Mouse (Mus musculus): ENCODE results near the gene Rell1.

The Rell1 gene

DNA sequence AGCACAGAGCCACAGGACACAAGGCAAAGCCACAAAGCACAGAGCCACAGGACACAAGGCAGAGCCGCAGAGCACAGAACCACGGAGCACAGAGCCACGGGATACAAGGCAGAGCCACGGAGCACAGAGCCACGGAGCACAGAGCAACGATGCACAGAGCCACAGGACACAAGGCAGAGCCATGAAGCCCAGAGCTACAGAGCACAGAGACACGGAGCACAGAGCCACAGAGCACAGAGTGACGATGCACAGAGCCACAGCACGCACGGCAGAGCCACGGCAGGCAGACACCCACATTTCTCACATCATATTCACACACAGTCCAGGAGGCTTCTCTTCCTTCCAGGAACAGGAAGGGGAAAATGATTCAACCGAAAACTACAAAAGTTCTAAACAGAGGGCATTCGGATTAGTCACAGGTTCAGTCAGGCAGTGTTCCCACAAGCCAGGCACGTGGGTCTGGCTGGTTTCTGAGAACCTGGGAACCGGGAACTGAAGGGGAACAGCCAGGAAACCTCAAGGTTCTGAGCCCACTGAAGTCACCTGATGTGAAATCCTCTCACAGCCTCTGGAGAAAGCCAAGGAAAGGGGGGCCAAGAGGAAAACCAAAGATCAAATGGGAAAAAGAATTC lies 15.2 kb downstream of the Rell1 start:
- DNase-seq (ENCODE audit: low read depth, low spot score), result no peak

GRCm38 (mm10) chr5:63952039-63952438 lies 16.7 kb downstream of the Rell1 start:
- DNase-seq (ENCODE audit: low read depth, low spot score), result no peak

DNA sequence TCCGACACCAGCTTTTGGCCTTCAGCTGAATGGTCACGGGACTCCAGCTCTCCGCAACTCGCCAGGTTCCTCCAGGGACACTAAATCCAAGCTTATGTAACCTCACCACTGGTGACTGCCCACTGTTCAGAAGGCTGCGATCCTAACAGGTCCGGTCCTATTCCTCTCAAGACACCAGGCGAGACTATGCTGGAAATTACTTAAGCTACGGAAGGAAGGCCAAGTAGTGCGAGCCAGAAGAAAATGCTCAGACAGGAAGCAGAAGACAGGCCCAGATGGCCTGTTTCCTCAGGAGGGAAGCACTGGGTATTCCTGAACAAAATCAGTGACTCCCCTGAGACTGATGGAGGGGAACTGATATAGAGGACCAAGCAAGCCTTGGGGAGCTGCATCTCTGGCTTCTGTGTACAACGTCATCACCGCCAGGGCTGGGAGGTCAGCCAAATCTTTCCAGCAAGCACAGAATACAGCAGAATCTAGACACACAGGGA lies 17.2 kb downstream of the Rell1 start:
- DNase-seq (ENCODE audit: low read depth, low spot score), result no peak

GRCm38 (mm10) chr5:63949195-63949594 lies 19.5 kb downstream of the Rell1 start:
- no peak for DNase-seq (ENCODE audit: low read depth, low spot score)

DNA sequence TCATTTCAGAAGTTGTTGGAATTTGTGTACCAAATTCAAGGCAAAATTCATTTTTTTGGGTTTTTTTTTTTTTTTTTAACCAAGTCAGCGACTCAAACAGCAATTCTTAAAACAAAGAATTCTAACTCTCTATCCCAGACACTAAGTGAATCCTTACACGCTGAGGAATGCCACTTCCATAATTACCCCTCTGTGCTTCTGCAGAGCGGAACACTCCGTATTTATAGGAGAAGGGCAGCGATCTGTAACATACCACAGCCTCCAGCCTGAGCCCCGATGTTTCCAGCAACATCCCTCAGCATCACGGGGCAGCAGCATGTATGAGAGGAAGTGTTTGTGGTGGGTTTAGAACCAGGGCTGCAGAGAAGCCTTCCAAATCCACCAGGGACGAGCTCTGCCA lies 21.2 kb downstream of the Rell1 start:
- no peak for DNase-seq (ENCODE audit: low read depth, low spot score)

GRCm38 (mm10) chr5:63943291-63943690 lies 25.4 kb downstream of the Rell1 start:
- no peak for DNase-seq (ENCODE audit: low read depth, low spot score)

GRCm38 (mm10) chr5:63941891-63942290 lies 26.8 kb downstream of the Rell1 start:
- no peak for DNase-seq (ENCODE audit: low read depth, low spot score)

DNA sequence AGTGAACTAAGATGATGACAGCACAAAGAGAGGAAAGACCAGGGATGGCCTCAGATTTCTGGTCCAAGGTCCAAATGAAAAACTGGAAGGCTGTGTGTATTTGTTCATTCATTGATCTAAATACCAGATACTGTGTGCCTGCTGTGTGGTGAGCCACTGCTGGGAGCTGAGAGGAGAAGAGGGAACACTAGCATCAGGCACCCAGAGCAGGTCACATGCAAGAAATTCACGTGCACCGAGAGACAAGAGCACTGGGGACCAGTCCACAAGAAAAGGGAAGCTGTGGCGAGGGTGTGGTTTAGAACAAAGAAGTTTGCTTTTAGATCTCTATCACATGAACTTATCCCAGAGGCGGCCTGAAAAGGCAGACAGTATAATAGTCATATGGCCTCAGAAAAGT lies 30.1 kb downstream of the Rell1 start:
- no peak for DNase-seq (ENCODE audit: low read depth, low spot score)

- no peak for DNase-seq (ENCODE audit: low read depth, low spot score)
Observed at GRCm38 (mm10) chr5:63936740-63937139, 32.0 kb downstream of the Rell1 start.

- no peak for DNase-seq (ENCODE audit: low read depth, low spot score)
Observed at GRCm38 (mm10) chr5:63935581-63935980, 33.1 kb downstream of the Rell1 start.

DNA sequence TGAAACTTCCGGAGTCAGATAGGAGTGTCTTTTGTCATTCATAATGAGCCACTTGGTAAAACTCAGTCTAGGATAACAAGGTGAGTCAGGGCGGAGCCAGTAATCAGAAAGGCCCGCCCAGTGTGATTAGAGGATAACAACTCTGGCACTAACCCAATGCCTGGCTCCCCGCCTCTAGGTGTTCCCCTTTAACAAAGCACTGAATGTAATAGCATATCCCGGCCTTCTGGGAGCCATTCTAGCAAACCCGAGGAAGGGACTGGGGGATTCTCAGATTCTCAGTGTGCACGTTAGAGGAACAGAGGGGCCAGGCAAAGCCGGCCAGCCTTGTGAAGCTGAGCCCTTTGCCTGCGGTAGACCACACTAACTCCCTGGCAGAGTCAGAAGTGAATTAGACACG lies 35.9 kb downstream of the Rell1 start:
- DNase-seq (ENCODE audit: low read depth, low spot score), result no peak

DNA sequence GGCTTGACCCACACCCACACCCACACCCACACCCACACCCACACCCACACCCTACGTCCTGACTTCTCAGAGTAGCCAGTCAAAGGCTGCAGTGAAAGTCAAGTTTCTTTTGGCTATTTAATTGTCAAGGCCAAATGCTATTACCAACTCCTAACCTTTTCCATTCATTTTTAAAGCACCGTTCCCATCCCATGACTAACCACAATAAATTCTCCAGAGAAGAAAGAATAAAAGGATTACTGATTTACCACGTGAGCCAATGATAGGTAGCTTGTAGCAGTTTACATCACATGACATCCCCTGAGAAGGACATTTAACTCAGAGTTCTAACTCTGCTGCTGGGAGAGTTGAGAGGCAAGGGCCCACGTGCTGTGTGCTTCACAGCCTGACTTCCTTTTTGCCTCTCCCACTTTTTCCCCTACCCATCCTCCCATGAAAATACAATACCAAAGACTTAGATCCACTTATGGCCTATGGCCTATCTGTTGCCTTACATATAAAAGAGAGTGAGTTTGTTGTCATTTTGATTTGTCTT lies 37.8 kb downstream of the Rell1 start:
- no peak for DNase-seq (ENCODE audit: low read depth, low spot score)

DNA sequence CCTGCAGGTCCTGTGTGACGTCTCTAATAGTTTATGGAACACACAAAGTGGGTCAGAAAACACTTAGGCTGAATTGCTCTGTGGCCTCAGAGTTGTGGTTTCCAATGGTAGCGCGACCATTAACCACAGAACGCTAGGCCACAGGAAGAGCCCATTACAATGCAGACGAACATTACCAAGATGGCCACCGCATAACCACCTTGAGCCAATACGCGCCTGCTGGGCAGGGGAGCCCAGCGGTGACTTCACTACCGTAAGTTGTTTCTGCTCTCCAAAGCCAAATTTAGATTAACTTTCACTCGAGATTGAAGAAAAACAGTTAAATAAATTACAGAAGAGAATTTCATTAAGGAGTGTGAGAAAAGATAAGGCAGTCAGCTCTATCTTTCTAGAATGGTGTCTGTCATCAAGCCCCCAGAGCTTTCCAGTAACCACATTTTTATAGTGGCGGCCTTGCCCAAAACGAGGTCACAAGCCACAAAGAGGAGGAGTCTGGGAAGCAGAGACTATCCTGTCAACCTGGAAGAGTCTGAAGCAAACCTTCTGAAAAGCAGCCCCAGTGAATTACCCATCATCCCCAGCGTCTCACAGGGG lies 43.6 kb downstream of the Rell1 start:
- DNase-seq (ENCODE audit: low read depth, low spot score), result no peak

DNA sequence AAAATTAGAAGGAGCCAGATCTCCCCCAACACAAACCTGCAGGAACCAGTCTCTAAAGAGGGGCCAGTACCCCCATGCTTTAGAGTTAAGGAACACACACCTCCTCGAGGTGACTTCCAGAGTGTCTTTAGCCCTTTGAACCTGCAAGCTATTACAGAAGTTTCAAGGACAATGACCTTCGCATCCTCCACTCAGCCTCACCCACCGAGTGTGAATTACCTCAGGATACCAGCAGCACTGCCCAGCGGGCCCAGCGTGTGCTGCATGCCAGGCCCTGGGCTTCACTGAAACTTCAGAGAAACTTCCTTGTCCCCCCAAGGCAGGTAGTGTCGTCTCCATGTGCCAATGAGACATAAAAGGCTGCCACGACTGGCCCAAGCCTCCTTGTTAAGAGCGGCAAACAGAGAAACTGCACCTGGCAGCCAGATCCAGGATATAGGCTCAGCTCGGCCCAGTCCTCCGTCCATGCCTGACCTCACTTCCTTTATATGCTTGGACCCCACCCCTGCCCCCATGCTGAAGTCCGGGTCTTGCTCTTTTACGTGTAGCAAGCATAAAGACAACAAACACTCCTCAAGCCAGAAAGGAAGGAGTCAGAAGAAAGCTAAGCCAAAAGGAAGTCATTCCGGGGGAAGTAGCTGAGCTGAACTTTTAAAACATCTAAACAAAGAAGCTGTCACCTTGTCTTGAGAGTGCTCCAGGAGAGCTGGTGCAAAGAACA lies 45.2 kb downstream of the Rell1 start:
- no peak for DNase-seq (ENCODE audit: low read depth, low spot score)

DNA sequence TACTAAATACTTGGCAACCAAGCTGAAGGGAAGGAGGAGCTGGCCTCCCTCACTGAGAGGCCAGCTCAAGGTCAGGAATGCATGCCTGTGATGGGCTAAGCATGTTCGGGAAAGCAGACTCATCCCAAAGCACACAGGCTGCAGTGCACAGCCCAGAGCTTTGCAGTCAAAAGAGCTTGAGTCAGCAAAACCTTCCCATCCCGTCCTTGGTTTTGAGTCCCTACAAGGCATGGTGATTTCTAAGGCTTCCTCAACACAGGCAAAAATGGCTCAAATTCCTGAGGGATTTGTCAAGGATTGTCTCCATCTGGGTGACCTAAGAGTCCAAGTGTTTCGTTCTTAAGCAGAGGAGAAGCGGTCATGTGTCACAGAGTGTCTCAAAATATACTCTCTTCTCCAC lies 50.5 kb downstream of the Rell1 start:
- no peak for DNase-seq (ENCODE audit: low read depth, low spot score)

- no peak for DNase-seq (ENCODE audit: low read depth, low spot score)
Observed at GRCm38 (mm10) chr5:63916457-63917139, 52.1 kb downstream of the Rell1 start.

- DNase-seq (ENCODE audit: low read depth, low spot score), result no peak
Observed at GRCm38 (mm10) chr5:63914896-63915295, 53.8 kb downstream of the Rell1 start.

- DNase-seq (ENCODE audit: low read depth, low spot score), result no peak
Observed at GRCm38 (mm10) chr5:63910171-63910960, 58.3 kb downstream of the Rell1 start.

GRCm38 (mm10) chr5:63907513-63907912 lies 61.2 kb downstream of the Rell1 start:
- no peak for DNase-seq (ENCODE audit: low read depth, low spot score)

- peak; percentile 69 for DNase-seq (ENCODE audit: low read depth, low spot score)
Observed at GRCm38 (mm10) chr5:63906149-63907093, 62.3 kb downstream of the Rell1 start.
